Mouse (Mus musculus) bone marrow macrophage, adult 2 months (primary cell): ENCODE results near the gene Cish.

ENCODE experiments used
- CTCF ChIP-seq: IDR thresholded peaks from 2 replicates; pipeline ENCODE4 v1.5.1; 2012; ENCODE audit warnings: low read depth, mild to moderate bottlenecking, low read length, moderate library complexity
- POLR2A ChIP-seq: IDR thresholded peaks from 2 replicates; pipeline ENCODE4 v1.6.1; 2012; ENCODE audit warnings: mild to moderate bottlenecking, low read depth, low read length, borderline replicate concordance

- no peak for TF ChIP-seq CTCF
- TF ChIP-seq POLR2A, result no peak
These were observed 40.2 kb upstream of the Cish start for GRCm38 (mm10) chr9:107255596-107255995.
